Mouse (Mus musculus) kidney, embryonic 14.5 days (tissue): ENCODE data around the gene Mdga1. TPM values are rescaled to one million over a fixed set of nuclear protein-coding genes. Genes with fewer than 3 reads are reported as not detected.

Source experiments
- ATAC-seq: fragments of 200-750 bp; cut with Nextera tagmentation; 2 replicates; pipeline ENCODE4 v1.8.0; 2017; ENCODE audit warnings: moderate number of reproducible peaks, mild to moderate bottlenecking, moderate TSS enrichment, moderate library complexity; ENCODE audit not compliant: low FRiP score, low TSS enrichment
- H3K27ac ChIP-seq: fragments of 300-500 bp; sonication (generic); 2 replicates; pipeline ENCODE4 v1.5.1; 2014; ENCODE audit warnings: low read depth, mild to moderate bottlenecking, low read length, moderate library complexity, mixed read lengths
- H3K27me3 ChIP-seq: fragments of 300-500 bp; sonication (generic); 2 replicates; pipeline ENCODE4 v1.6.1; 2014; ENCODE audit warnings: mild to moderate bottlenecking, low read length; ENCODE audit not compliant: control insufficient read depth, insufficient read depth
- H3K36me3 ChIP-seq: fragments of 300-500 bp; sonication (generic); 2 replicates; pipeline ENCODE4 v1.6.1; 2014; ENCODE audit warnings: low read length, mixed read lengths; ENCODE audit not compliant: control insufficient read depth, insufficient read depth
- H3K4me1 ChIP-seq: fragments of 300-500 bp; sonication (generic); 2 replicates; pipeline ENCODE4 v1.6.1; 2014; ENCODE audit warnings: low read length, mixed read lengths; ENCODE audit not compliant: control insufficient read depth, insufficient read depth
- H3K4me2 ChIP-seq: fragments of 300-500 bp; sonication (generic); replicated peaks from 2 replicates; pipeline ENCODE4 v1.6.1; 2014; ENCODE audit warnings: low read depth, mild to moderate bottlenecking, low read length
- H3K4me3 ChIP-seq: fragments of 300-500 bp; sonication (generic); 2 replicates; pipeline ENCODE4 v1.5.1; 2014; ENCODE audit warnings: mild to moderate bottlenecking, low read length
- H3K9ac ChIP-seq: fragments of 300-500 bp; sonication (generic); 2 replicates; pipeline ENCODE4 v1.6.1; 2014; ENCODE audit warnings: low read depth, mild to moderate bottlenecking, low read length, moderate library complexity
- H3K9me3 ChIP-seq: fragments of 300-500 bp; sonication (generic); 2 replicates; pipeline ENCODE4 v1.6.1; 2016; ENCODE audit warnings: low read length; ENCODE audit not compliant: control insufficient read depth
- WGBS: fragments of 180-500 bp; shearing (Covaris S2); extraction: QIAGEN DNeasy Blood & Tissue Kit; methylation state at CpG from one replicate; pipeline ENCODE4 v1.1.7; 2014; 5-methylcytosine and 5-hydroxymethylcytosine counted together
- polyA plus RNA-seq: library from polyadenylated mRNA; unstranded; fragments of >200 nt; fragmentation: Nextera tagmentation; extraction: Ambion mirVana; gene quantifications from 2 replicates; pipeline ENCODE4 v1.2.1, GENCODE M21; 2014

The Mdga1 gene
- polyA plus RNA-seq, 1 experiment from 2014 or later: 1.6 TPM

GRCm38 (mm10) chr17:29989653-29990052 lies 19.8 kb upstream of the Mdga1 start:
- no peaks in the 10 kb centered on the region for H3K36me3 ChIP-seq
- 87% methylated on average over 5 of the region's 5 CpGs for WGBS
- no peaks in the 10 kb centered on the region for H3K27me3 ChIP-seq
- no peak for ATAC-seq
- peaks cover 6% of the 10 kb centered on the region; the same call in 1 of the 2 replicates for H3K9me3 ChIP-seq
- H3K27ac ChIP-seq: no peak overlapping the region
- H3K4me1 ChIP-seq: no peaks in the 10 kb centered on the region
- no peak overlapping the region for H3K4me2 ChIP-seq
- no peak overlapping the region for H3K9ac ChIP-seq
- H3K4me3 ChIP-seq: no peak overlapping the region

DNA sequence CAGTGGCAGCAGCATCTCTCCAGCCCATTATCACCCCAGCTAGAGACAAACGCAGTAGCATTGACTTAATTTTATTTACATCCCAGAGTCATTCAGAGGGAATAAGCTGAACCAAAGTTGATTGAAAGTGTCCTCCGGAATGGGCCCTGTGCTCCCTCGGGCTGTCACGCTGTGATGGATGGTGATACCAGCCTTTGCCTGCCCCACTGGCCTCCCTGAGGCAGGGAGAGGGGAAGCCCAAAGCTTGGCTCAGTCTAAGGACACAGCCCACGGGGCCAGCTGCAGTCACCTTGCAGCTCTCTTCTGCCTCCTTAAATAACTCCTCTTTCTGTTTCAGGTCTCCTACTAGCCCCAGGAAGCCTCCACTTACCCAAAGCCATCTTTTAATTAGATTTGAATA lies 18.3 kb upstream of the Mdga1 start:
- Histone ChIP-seq H3K4me2 (no peak overlapping the region), H3K4me3 (no peak overlapping the region), H3K27me3 (no peaks in the 10 kb centered on the region), H3K4me1 (no peaks in the 10 kb centered on the region), H3K27ac (no peak overlapping the region), H3K36me3 (no peaks in the 10 kb centered on the region), H3K9ac (no peak overlapping the region), H3K9me3 (peaks cover 6% of the 10 kb centered on the region; the same call in 1 of the 2 replicates)
- ATAC-seq: no peak
- 21% methylated on average over 5 of the region's 5 CpGs for WGBS

DNA sequence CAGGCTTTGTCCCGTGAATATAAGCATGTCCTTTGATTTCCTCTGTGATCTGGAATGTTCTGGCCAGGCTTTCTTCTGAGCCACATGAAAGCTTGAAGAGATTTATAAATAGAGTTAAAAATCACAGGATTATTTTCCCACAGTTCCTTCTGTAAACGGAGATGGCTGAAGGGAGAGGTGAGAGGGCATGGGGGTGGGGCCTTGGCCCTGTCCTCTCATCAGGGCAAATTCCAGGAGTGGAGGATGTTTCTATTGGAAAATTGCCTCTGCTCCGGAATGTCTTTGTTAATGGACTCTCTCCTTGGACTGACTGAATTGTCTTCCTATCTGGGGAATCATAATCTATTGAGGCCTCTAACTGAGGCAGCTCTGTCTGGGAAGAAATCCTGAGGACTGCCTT lies 15.6 kb upstream of the Mdga1 start:
- Histone ChIP-seq H3K27ac (no peak overlapping the region), H3K36me3 (no peaks in the 10 kb centered on the region), H3K4me3 (no peak overlapping the region), H3K9me3 (peaks cover 10% of the 10 kb centered on the region; the same call in 1 of the 2 replicates), H3K27me3 (no peaks in the 10 kb centered on the region), H3K4me1 (no peaks in the 10 kb centered on the region), H3K4me2 (no peak overlapping the region), H3K9ac (no peak overlapping the region)
- ATAC-seq: peak; percentile 43; the same call in 1 of the 2 replicates
- 26% methylated on average over 3 of the region's 3 CpGs for WGBS

DNA sequence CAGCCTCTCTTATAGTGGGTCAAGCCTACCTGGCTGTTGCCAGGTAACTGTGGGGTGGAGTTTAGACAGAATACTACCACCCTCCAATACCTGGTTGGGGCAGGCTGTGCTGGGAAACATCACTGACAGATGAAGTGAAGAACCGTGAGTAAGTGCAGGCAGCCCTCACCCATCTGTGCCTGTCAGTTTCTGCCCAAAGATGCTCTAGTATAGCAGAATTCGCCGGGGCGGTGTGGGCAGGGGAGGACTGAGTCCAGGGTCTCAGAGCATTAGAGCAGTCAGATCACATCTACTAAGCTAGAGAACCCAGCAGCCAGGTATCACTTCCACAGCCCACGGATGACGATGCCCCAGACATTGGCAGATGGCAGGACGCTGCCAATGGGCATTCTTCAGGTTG lies 15.0 kb upstream of the Mdga1 start:
- Histone ChIP-seq H3K9ac (no peak overlapping the region), H3K27me3 (no peaks in the 10 kb centered on the region), H3K27ac (no peak overlapping the region), H3K9me3 (peaks cover 10% of the 10 kb centered on the region; the same call in 1 of the 2 replicates), H3K36me3 (no peaks in the 10 kb centered on the region), H3K4me2 (no peak overlapping the region), H3K4me1 (no peaks in the 10 kb centered on the region), H3K4me3 (no peak overlapping the region)
- ATAC-seq: no peak
- 86% methylated on average over 7 of the region's 7 CpGs for WGBS

- WGBS: 79% methylated on average over 5 of the region's 5 CpGs
- Histone ChIP-seq H3K4me3 (no peak overlapping the region), H3K9ac (no peak overlapping the region), H3K36me3 (no peaks in the 10 kb centered on the region), H3K9me3 (peaks cover 3% of the 10 kb centered on the region; the same call in 1 of the 2 replicates), H3K27me3 (no peaks in the 10 kb centered on the region), H3K4me2 (no peak overlapping the region), H3K4me1 (no peaks in the 10 kb centered on the region), H3K27ac (no peak overlapping the region)
- no peak for ATAC-seq
These were observed 13.3 kb upstream of the Mdga1 start for GRCm38 (mm10) chr17:29983190-29983589.

DNA sequence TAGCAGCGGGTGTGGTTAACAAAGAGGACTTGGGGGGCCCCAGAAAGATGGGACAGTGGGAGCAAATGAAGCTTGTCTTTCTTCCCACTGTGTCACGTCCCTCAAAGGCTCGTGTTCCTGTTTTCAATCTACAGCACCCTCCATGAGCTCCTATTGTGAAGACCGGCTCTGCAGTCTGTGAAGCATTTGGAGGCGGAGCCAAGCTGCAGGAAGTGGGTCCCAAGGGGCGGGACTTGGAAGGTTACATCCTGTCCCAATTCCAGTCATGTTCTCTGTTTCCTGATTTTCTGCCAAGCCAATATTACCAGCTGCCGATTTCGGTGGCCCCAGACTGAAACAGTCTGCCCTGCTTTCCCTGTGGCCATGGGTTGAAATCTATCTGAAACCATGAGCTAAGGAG lies 11.7 kb upstream of the Mdga1 start:
- Histone ChIP-seq H3K9ac (no peak overlapping the region), H3K4me2 (no peak overlapping the region), H3K27ac (no peak overlapping the region), H3K27me3 (no peaks in the 10 kb centered on the region), H3K36me3 (no peaks in the 10 kb centered on the region), H3K9me3 (peaks cover 3% of the 10 kb centered on the region; the same call in 1 of the 2 replicates), H3K4me1 (no peaks in the 10 kb centered on the region), H3K4me3 (no peak overlapping the region)
- no peak for ATAC-seq
- WGBS: 70% methylated on average over 8 of the region's 8 CpGs

DNA sequence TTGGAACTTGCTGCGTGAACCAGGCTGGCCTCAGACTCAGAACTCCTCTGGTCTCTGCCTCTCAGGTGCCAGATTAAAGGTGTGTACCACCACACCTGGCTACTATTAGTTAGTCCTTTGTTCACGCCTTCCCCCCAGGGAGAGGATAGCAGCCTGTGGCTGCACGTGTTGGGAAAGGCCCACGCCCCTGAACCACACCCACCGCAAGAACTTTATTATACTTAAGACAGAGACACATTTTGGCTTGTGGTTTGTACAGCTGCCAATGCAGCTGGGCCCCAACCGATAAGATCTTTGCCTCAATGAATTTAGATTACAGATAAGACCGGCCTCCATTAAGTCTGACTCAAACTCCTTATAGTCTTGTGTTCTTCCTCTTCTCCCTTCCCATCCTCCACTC lies 10.0 kb upstream of the Mdga1 start:
- no peak for ATAC-seq
- no peak overlapping the region for H3K9ac ChIP-seq
- no peak overlapping the region for H3K4me3 ChIP-seq
- H3K27me3 ChIP-seq: no peaks in the 10 kb centered on the region
- peaks cover 3% of the 10 kb centered on the region; the same call in 1 of the 2 replicates for H3K9me3 ChIP-seq
- no peak overlapping the region for H3K4me2 ChIP-seq
- H3K27ac ChIP-seq: no peak overlapping the region
- WGBS: 63% methylated on average over 7 of the region's 7 CpGs
- H3K36me3 ChIP-seq: no peaks in the 10 kb centered on the region
- H3K4me1 ChIP-seq: no peaks in the 10 kb centered on the region

DNA sequence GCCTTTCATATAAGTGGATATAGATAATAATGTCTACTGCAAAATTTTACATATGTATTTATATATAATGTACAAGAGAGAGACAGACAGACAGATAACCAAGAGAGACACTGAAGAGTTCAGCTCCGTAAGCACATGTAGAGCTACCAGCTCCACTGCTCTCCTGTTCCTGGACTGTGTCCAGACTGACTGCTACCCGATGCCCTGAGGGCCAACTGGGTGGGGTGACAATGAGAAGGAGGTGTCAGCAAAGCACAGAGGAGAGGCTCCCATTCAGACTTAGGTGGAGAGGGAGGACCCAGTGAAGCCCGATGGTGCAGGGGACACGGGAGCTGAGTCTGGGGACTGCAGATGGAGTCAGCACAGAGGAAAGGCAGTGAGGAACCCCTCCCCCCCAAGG lies 9.1 kb upstream of the Mdga1 start:
- H3K9ac ChIP-seq: no peak overlapping the region
- H3K4me1 ChIP-seq: no peaks in the 10 kb centered on the region
- H3K27ac ChIP-seq: no peak overlapping the region
- 44% methylated on average over 4 of the region's 4 CpGs for WGBS
- H3K27me3 ChIP-seq: peaks cover 3% of the 10 kb centered on the region; the same call in 1 of the 2 replicates
- ATAC-seq: no peak
- H3K9me3 ChIP-seq: peaks cover 3% of the 10 kb centered on the region; the same call in 1 of the 2 replicates
- no peak overlapping the region for H3K4me3 ChIP-seq
- H3K4me2 ChIP-seq: no peak overlapping the region
- H3K36me3 ChIP-seq: no peaks in the 10 kb centered on the region

DNA sequence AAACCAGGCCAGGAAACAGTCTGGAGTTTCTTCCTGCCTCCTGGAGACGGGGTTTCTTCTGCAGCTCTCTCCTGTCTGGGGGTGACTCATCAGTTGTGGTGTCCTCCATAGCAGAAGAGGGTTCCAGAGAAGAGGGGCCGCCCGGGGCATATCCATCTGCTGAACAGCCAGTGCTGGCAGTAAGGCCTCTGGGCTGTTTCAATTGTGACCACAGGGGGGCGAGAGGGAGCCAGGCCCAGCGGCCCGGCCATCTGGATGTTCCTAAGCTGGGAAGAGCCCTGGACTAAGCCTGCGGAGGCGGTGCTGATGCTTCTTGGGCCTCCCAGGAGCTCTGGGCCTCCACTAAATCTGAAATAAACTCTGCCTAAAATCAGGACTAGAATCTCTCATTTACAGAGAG lies 5.8 kb upstream of the Mdga1 start:
- H3K9me3 ChIP-seq: no peaks in the 10 kb centered on the region
- H3K27ac ChIP-seq: no peak overlapping the region
- no peak overlapping the region for H3K4me2 ChIP-seq
- H3K9ac ChIP-seq: no peak overlapping the region
- no peaks in the 10 kb centered on the region for H3K36me3 ChIP-seq
- 6% methylated on average over 8 of the region's 8 CpGs for WGBS
- peaks cover 3% of the 10 kb centered on the region; the same call in 1 of the 2 replicates for H3K27me3 ChIP-seq
- peak; percentile 61; the same call in 1 of the 2 replicates for ATAC-seq
- H3K4me3 ChIP-seq: no peak overlapping the region
- H3K4me1 ChIP-seq: no peaks in the 10 kb centered on the region
